Mouse (Mus musculus) ovary, postnatal 10 days (tissue): Measurements from ENCODE around the gene Dppa3.

Experiments
- DNase-seq: peaks from one replicate; pipeline ENCODE4 v3.0.0; 2022; ENCODE audit warnings: low spot score

Gene Dppa3

DNA sequence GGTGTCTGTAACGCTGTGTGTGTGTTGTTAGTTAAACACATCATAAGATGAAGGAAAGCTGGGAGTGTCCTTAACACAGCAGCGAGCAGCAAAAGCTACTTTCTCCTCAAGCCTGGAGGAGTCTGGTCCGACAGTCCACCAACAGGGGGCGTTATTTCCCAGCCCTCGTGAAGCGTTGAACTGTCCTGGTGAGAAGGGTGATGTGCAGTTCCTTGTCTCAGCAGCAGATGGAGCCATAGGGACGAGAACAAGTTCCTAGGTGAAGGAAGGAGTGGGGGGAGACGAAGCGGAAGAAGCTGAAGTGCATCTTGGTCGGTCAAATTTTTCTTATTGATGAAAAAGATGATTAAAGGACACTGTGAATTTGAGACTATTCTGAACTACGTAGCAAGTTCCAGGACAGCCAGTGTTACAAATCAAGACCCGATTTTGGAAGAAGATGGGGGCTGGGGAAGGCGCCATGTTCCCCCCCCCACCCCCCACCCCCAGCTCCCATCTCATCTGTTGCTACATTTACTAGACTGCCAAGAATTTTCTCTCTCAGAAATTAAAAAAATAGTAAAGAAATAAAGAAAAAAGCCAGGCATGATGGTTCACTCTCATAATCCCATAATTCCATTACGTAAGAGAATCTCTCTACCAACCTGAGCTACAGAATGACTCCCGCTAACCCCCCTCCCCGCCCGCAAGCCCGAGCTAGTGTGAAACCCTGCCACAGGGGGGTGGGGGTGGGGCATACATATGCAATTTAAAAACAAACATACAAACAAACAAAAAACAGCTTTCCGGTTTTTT is 43.4 kb downstream of the Dppa3 start:
- peak; percentile 95 for DNase-seq

DNA sequence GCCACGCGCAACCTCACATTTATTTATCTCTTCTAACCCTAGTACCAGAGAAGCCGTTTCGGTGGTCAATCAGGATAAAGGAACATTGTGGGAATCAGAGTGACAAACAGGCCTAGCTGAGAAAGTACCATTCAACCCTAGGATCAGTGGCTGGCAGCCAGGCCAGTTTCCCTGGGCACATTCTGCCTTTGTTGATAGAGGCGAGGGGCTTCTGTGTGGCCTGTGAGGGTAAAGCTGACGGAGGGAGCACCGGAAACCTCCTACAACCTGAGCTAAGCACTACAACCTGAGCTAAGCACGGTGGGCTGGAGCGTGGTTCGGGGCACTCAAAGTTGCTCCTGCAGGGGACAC is 44.0 kb downstream of the Dppa3 start:
- no peak for DNase-seq

DNA sequence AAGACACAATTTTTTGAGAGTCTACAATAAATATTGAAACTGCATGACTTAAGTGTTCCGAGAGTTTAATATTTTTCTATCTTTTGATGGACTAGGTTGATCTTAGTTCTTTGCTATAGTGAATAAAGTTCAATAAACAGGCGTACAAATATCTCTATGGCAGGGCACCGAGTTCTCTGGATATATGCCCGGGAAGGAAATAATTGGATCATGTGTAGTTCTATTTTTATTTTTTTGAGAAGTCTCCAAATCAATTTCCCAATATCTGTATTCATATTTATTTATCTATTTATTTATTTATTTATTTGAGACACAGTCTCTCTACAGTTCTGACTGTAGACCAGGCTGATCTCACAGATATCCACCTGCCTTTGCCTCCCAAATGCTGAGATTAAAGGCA is 44.6 kb downstream of the Dppa3 start:
- no peak for DNase-seq

DNA sequence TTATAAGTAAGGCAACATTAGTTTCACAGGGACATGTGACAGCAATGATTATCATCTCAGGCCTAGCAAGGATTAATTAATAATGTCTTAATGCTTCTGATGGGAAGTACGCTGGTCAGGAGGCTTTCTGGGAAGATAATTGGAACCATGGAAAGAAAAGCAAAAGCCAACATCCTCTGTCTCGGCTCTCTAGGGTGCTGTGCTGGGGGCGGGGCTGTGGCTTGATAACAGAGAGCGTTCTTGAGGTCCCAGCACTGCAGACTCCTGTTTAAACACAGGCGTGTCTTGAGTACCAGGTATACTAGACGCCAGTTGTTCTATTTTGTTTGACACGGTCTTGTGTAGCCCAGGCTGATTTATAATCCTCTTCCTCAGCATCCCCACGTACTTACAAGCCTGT is 46.5 kb downstream of the Dppa3 start:
- DNase-seq = no peak
